Mouse (Mus musculus): Measurements from ENCODE around the gene Cep112.
"Not testable (repeated sequence)": the region's sequence is repeated elsewhere in the genome, so short reads cannot be mapped to it uniquely, and the experiment has no call there.

Gene Cep112

GRCm38 (mm10) chr11:108799695-108800094, 374.7 kb downstream of the Cep112 start:
- DNase-seq (ENCODE audit: low read depth, low spot score) = no peak

- no peak for DNase-seq (ENCODE audit: low read depth, low spot score)
These were observed 379.0 kb downstream of the Cep112 start for GRCm38 (mm10) chr11:108804030-108804429.

GRCm38 (mm10) chr11:108805947-108806346, 381.0 kb downstream of the Cep112 start:
- DNase-seq (ENCODE audit: low read depth, low spot score) = no peak

GRCm38 (mm10) chr11:108809626-108810025, 384.6 kb downstream of the Cep112 start:
- DNase-seq (ENCODE audit: low read depth, low spot score) = no peak

- DNase-seq (ENCODE audit: low read depth, low spot score) = no peak
These were observed 396.8 kb downstream of the Cep112 start for GRCm38 (mm10) chr11:108821771-108822170.

GRCm38 (mm10) chr11:108822257-108822656, 397.3 kb downstream of the Cep112 start:
- DNase-seq (ENCODE audit: low read depth, low spot score) = no peak

- DNase-seq (ENCODE audit: low read depth, low spot score) = no peak
These were observed 402.3 kb downstream of the Cep112 start for GRCm38 (mm10) chr11:108827321-108827720.

- DNase-seq (ENCODE audit: low read depth, low spot score) = no peak
These were observed 403.5 kb downstream of the Cep112 start for GRCm38 (mm10) chr11:108828374-108829025.

- DNase-seq (ENCODE audit: low read depth, low spot score) = no peak
These were observed 411.7 kb downstream of the Cep112 start for GRCm38 (mm10) chr11:108836706-108837105.

- no peak for DNase-seq (ENCODE audit: low read depth, low spot score)
These were observed 415.2 kb downstream of the Cep112 start for GRCm38 (mm10) chr11:108840195-108840594.

- no peak for DNase-seq (ENCODE audit: low read depth, low spot score)
These were observed 417.8 kb downstream of the Cep112 start for GRCm38 (mm10) chr11:108842765-108843164.

- DNase-seq (ENCODE audit: low read depth, low spot score) = no peak
These were observed 421.0 kb downstream of the Cep112 start for GRCm38 (mm10) chr11:108845971-108846370.

GRCm38 (mm10) chr11:108846479-108846878, 421.5 kb downstream of the Cep112 start:
- DNase-seq (ENCODE audit: low read depth, low spot score) = no peak

- DNase-seq (ENCODE audit: low read depth, low spot score) = no peak
These were observed 426.8 kb downstream of the Cep112 start for GRCm38 (mm10) chr11:108851771-108852170.

GRCm38 (mm10) chr11:108857254-108857653, 432.3 kb downstream of the Cep112 start:
- no peak for DNase-seq (ENCODE audit: low read depth, low spot score)

- no peak for DNase-seq (ENCODE audit: low read depth, low spot score)
These were observed 432.8 kb downstream of the Cep112 start for GRCm38 (mm10) chr11:108857678-108858338.

- no peak for DNase-seq (ENCODE audit: low read depth, low spot score)
These were observed 433.4 kb downstream of the Cep112 start for GRCm38 (mm10) chr11:108858339-108858804.

- no peak for DNase-seq (ENCODE audit: low read depth, low spot score)
These were observed 433.9 kb downstream of the Cep112 start for GRCm38 (mm10) chr11:108858846-108859245.

GRCm38 (mm10) chr11:108862360-108862759, 437.4 kb downstream of the Cep112 start:
- no peak for DNase-seq (ENCODE audit: low read depth, low spot score)

- DNase-seq (ENCODE audit: low read depth, low spot score) = no peak
These were observed 440.8 kb downstream of the Cep112 start for GRCm38 (mm10) chr11:108865746-108866145.

GRCm38 (mm10) chr11:108867538-108867937, 442.5 kb downstream of the Cep112 start:
- DNase-seq (ENCODE audit: low read depth, low spot score) = no peak

- not testable (repeated sequence) for DNase-seq (ENCODE audit: low read depth, low spot score)
These were observed 446.3 kb downstream of the Cep112 start for GRCm38 (mm10) chr11:108871284-108871683.

- DNase-seq (ENCODE audit: low read depth, low spot score) = no peak
These were observed 446.8 kb downstream of the Cep112 start for GRCm38 (mm10) chr11:108871748-108872147.

Measured in c-Kit-negative CD71-positive TER-119-positive erythroid progenitor cells, embryonic 14.5 days (primary cell).